Mouse (Mus musculus) myocyte (in vitro differentiated cells): ENCODE measurements around the gene Wwc1. TPM values are rescaled to one million over a fixed set of nuclear protein-coding genes. Genes with fewer than 3 reads are reported as not detected.
A peak's percentile ranks its signal among the peaks of the same experiment; 100 is the strongest.

Source experiments
- H3K27me3 ChIP-seq: one replicate; pipeline ENCODE4 v1.6.1; 2011; ENCODE audit not compliant: control insufficient read depth, insufficient read depth, insufficient read length
- H3K36me3 ChIP-seq: one replicate; pipeline ENCODE4 v1.6.1; 2011; ENCODE audit not compliant: control insufficient read depth, insufficient read depth
- H3K4me2 ChIP-seq: one replicate; pipeline ENCODE4 v1.6.1; 2011; ENCODE audit warnings: low read depth, control low read depth
- H3K4me3 ChIP-seq: one replicate; pipeline ENCODE4 v1.5.1; 2011; ENCODE audit warnings: mild to moderate bottlenecking, control low read depth, moderate library complexity
- H3K79me2 ChIP-seq: one replicate; pipeline ENCODE4 v1.6.1; 2011; ENCODE audit not compliant: control insufficient read depth, insufficient read depth
- H3ac ChIP-seq: one replicate; pipeline ENCODE4 v1.6.1; 2011; ENCODE audit not compliant: control insufficient read depth, insufficient read length
- CEBPB ChIP-seq: IDR thresholded peaks from 2 replicates; pipeline ENCODE4 v1.6.1; 2011; ENCODE audit warnings: mild to moderate bottlenecking, moderate library complexity; ENCODE audit not compliant: poor library complexity, insufficient read depth, severe bottlenecking
- E2F4 ChIP-seq: IDR thresholded peaks from one replicate; pipeline ENCODE4 v1.6.1; 2011; ENCODE audit warnings: mild to moderate bottlenecking, control low read depth, moderate library complexity; ENCODE audit not compliant: insufficient read depth
- MAX ChIP-seq: IDR thresholded peaks from one replicate; pipeline ENCODE4 v1.6.1; 2011; ENCODE audit warnings: low read depth, mild to moderate bottlenecking, control low read depth
- MYOD1 ChIP-seq, 3 experiments: IDR thresholded peaks; one replicate each; pipeline ENCODE4 v1.6.1; 2011; ENCODE audit warnings: control low read depth in 2 of 3, low read depth in 2 of 3, mild to moderate bottlenecking in 2 of 3, moderate library complexity in 1 of 3; ENCODE audit not compliant: insufficient read length in 2 of 3, control insufficient read depth in 1 of 3
- MYOG ChIP-seq, 3 experiments: IDR thresholded peaks; one replicate each; pipeline ENCODE4 v1.6.1; 2011; ENCODE audit warnings: control low read depth in 2 of 3, low read depth in 2 of 3, mild to moderate bottlenecking in 2 of 3; ENCODE audit not compliant: insufficient read length in 2 of 3, control insufficient read depth in 1 of 3, insufficient read depth in 1 of 3
- POLR2A ChIP-seq: IDR thresholded peaks from one replicate; pipeline ENCODE4 v1.6.1; 2011; ENCODE audit warnings: low read depth, mild to moderate bottlenecking, control low read depth, moderate library complexity; ENCODE audit not compliant: insufficient read length
- POLR2AphosphoS2 ChIP-seq: IDR thresholded peaks from one replicate; pipeline ENCODE4 v1.6.1; 2011; ENCODE audit warnings: low read depth, control low read depth; ENCODE audit not compliant: insufficient read length
- REST ChIP-seq: IDR thresholded peaks from one replicate; pipeline ENCODE4 v1.6.1; 2011; ENCODE audit warnings: mild to moderate bottlenecking, control low read depth, moderate library complexity; ENCODE audit not compliant: insufficient read depth, insufficient read length
- SRF ChIP-seq: IDR thresholded peaks from one replicate; pipeline ENCODE4 v1.6.1; 2011; ENCODE audit warnings: low read depth; ENCODE audit not compliant: control insufficient read depth, insufficient read length
- TCF12 ChIP-seq: IDR thresholded peaks from one replicate; pipeline ENCODE4 v1.6.1; 2011; ENCODE audit warnings: mild to moderate bottlenecking, control low read depth; ENCODE audit not compliant: poor library complexity, insufficient read depth, severe bottlenecking
- TCF3 ChIP-seq: IDR thresholded peaks from one replicate; pipeline ENCODE4 v1.6.1; 2011; ENCODE audit warnings: low read depth, control low read depth; ENCODE audit not compliant: insufficient read length
- USF1 ChIP-seq: IDR thresholded peaks from one replicate; pipeline ENCODE4 v1.6.1; 2011; ENCODE audit warnings: low read depth, mild to moderate bottlenecking, control low read depth, moderate library complexity
- polyA plus RNA-seq: library from polyadenylated mRNA; unstranded; fragments of >200 nt; fragmentation: generic; extraction: Trizol; gene quantifications from one replicate; pipeline ENCODE4 v1.2.1, GENCODE M21; 2012; ENCODE audit warnings: missing spikeins

Gene Wwc1
- polyA plus RNA-seq, 1 experiment = 1.2 TPM

- H3K4me3 ChIP-seq = no peak overlapping the region
- no peaks in the 10 kb centered on the region for H3K27me3 ChIP-seq
- no peaks in the 10 kb centered on the region for H3K36me3 ChIP-seq
- TF ChIP-seq SRF = no peak
- TF ChIP-seq USF1 = no peak
- no peak for TF ChIP-seq E2F4
- no peak for TF ChIP-seq CEBPB
- no peak for TF ChIP-seq TCF3
- no peak for TF ChIP-seq MYOD1 (IDR thresholded peaks at IDR 0.05; ENCODE audit: control insufficient read depth in 1 of 3, insufficient read length in 2 of 3, low read depth in 2 of 3)
- no peak for TF ChIP-seq REST
- no peak overlapping the region for H3K4me2 ChIP-seq
- H3K79me2 ChIP-seq = no peaks in the 10 kb centered on the region
- no peak overlapping the region for H3ac ChIP-seq
Observed at GRCm38 (mm10) chr11:35903079-35903478, 77.2 kb downstream of the Wwc1 start.

GRCm38 (mm10) chr11:35899946-35900345 lies 80.4 kb downstream of the Wwc1 start:
- no peak for TF ChIP-seq TCF12
- TF ChIP-seq MAX = no peak
- TF ChIP-seq MYOD1 (IDR thresholded peaks at IDR 0.05; ENCODE audit: control insufficient read depth in 1 of 3, insufficient read length in 2 of 3, low read depth in 2 of 3) = no peak
- TF ChIP-seq E2F4 = no peak
- no peak for TF ChIP-seq POLR2AphosphoS2
- no peak for TF ChIP-seq MYOG (IDR thresholded peaks at IDR 0.05; ENCODE audit: control insufficient read depth in 1 of 3, insufficient read depth in 1 of 3, insufficient read length in 2 of 3, low read depth in 2 of 3)
- no peak for TF ChIP-seq POLR2A
- no peak for TF ChIP-seq SRF
- TF ChIP-seq TCF3 = no peak
- no peak for TF ChIP-seq REST
- TF ChIP-seq CEBPB = no peak
- TF ChIP-seq USF1 = no peak
- H3ac ChIP-seq = no peak overlapping the region
- no peaks in the 10 kb centered on the region for H3K79me2 ChIP-seq
- no peak overlapping the region for H3K4me2 ChIP-seq
- no peaks in the 10 kb centered on the region for H3K36me3 ChIP-seq
- H3K4me3 ChIP-seq = no peak overlapping the region
- H3K27me3 ChIP-seq = no peaks in the 10 kb centered on the region

- H3K4me2 ChIP-seq = peak overlapping the region; percentile 12
- H3ac ChIP-seq = no peak overlapping the region
- no peaks in the 10 kb centered on the region for H3K36me3 ChIP-seq
- no peaks in the 10 kb centered on the region for H3K27me3 ChIP-seq
- no peaks in the 10 kb centered on the region for H3K79me2 ChIP-seq
- H3K4me3 ChIP-seq = no peak overlapping the region
- TF ChIP-seq POLR2AphosphoS2 = no peak
- no peak for TF ChIP-seq USF1
- no peak for TF ChIP-seq REST
- no peak for TF ChIP-seq TCF3
- TF ChIP-seq POLR2A = no peak
- no peak for TF ChIP-seq CEBPB
- no peak for TF ChIP-seq E2F4
- TF ChIP-seq SRF = no peak
- no peak for TF ChIP-seq TCF12
- TF ChIP-seq MAX = no peak
- no peak for TF ChIP-seq MYOD1 (IDR thresholded peaks at IDR 0.05; ENCODE audit: control insufficient read depth in 1 of 3, insufficient read length in 2 of 3, low read depth in 2 of 3)
- no peak for TF ChIP-seq MYOG (IDR thresholded peaks at IDR 0.05; ENCODE audit: control insufficient read depth in 1 of 3, insufficient read depth in 1 of 3, insufficient read length in 2 of 3, low read depth in 2 of 3)
Observed at GRCm38 (mm10) chr11:35893454-35893853, 86.9 kb downstream of the Wwc1 start.

GRCm38 (mm10) chr11:35893018-35893421 lies 87.3 kb downstream of the Wwc1 start:
- TF ChIP-seq E2F4 = no peak
- TF ChIP-seq TCF3 = no peak
- TF ChIP-seq MYOG (IDR thresholded peaks at IDR 0.05; ENCODE audit: control insufficient read depth in 1 of 3, insufficient read depth in 1 of 3, insufficient read length in 2 of 3, low read depth in 2 of 3) = no peak
- TF ChIP-seq POLR2A = no peak
- TF ChIP-seq USF1 = no peak
- TF ChIP-seq SRF = no peak
- TF ChIP-seq TCF12 = no peak
- TF ChIP-seq CEBPB = no peak
- TF ChIP-seq REST = no peak
- TF ChIP-seq MAX = no peak
- no peak for TF ChIP-seq POLR2AphosphoS2
- no peak for TF ChIP-seq MYOD1 (IDR thresholded peaks at IDR 0.05; ENCODE audit: control insufficient read depth in 1 of 3, insufficient read length in 2 of 3, low read depth in 2 of 3)
- Histone ChIP-seq H3K27me3 (no peaks in the 10 kb centered on the region), H3K4me2 (peak overlapping the region; percentile 12), H3K36me3 (no peaks in the 10 kb centered on the region), H3K79me2 (no peaks in the 10 kb centered on the region), H3K4me3 (no peak overlapping the region), H3ac (no peak overlapping the region)
